Mouse (Mus musculus) Muller cell, postnatal 12 days (primary cell): ENCODE measurements at regions not wholly inside any gene's neighbourhood (a gene's known extent, or its start where the extent isn't known, plus 50 kb on each side); places are given as distances from the start of the nearest gene placed in this dataset.

Experiments used
- DNase-seq: peaks from one replicate; pipeline ENCODE4 v3.0.0-alpha.2; 2015; ENCODE audit errors: inconsistent ontology term

GRCm38 (mm10) chr10:54993641-54994040, 917.2 kb upstream of the Man1a start:
- no peak for DNase-seq

GRCm38 (mm10) chr10:54955900-54956299, 879.5 kb upstream of the Man1a start:
- DNase-seq, result no peak

- DNase-seq, result peak; percentile 48
These were observed 865.0 kb upstream of the Man1a start for GRCm38 (mm10) chr10:54941195-54942062.

- DNase-seq, result peak; percentile 85
These were observed 863.1 kb upstream of the Man1a start for GRCm38 (mm10) chr10:54939514-54939913.
